Mouse (Mus musculus) MEL (cell line): ENCODE results near the gene Rybp. TPM values are rescaled to one million over a fixed set of nuclear protein-coding genes. Genes with fewer than 3 reads are reported as not detected.

Experiments used
- DNase-seq: peaks from one replicate; pipeline ENCODE4 v3.0.0; 2011; ENCODE audit warnings: low read depth, low spot score
- H3K27ac ChIP-seq: 2 replicates; pipeline ENCODE4 v1.5.1; 2012; ENCODE audit warnings: low read depth, mild to moderate bottlenecking, control low read depth, low read length, moderate library complexity; ENCODE audit not compliant: control insufficient read depth
- H3K27me3 ChIP-seq, 2 experiments: fragments of 150-350 bp in 1 of 2; sonication (generic) in 1 of 2; 2 replicates each; pipeline ENCODE4 v1.6.1; 2012; ENCODE audit warnings: low read length in 2 of 2, mild to moderate bottlenecking in 2 of 2, improper control_type of control experiment in 1 of 2, moderate library complexity in 1 of 2; ENCODE audit not compliant: insufficient read depth in 2 of 2, control insufficient read depth in 1 of 2
- H3K36me3 ChIP-seq, 2 experiments: 2 replicates each; pipeline ENCODE4 v1.6.1; 2012 to 2014; ENCODE audit warnings: low read length in 2 of 2, improper control_type of control experiment in 1 of 2, inconsistent platforms in 1 of 2, mild to moderate bottlenecking in 1 of 2; ENCODE audit not compliant: insufficient read depth in 2 of 2, control insufficient read depth in 1 of 2
- H3K4me1 ChIP-seq, 2 experiments: fragments of 150-350 bp in 1 of 2; sonication (generic) in 1 of 2; 2 replicates each; pipeline ENCODE4 v1.6.1; 2012; ENCODE audit warnings: low read length in 2 of 2, improper control_type of control experiment in 1 of 2, mild to moderate bottlenecking in 1 of 2; ENCODE audit not compliant: insufficient read depth in 2 of 2, control insufficient read depth in 1 of 2
- H3K4me3 ChIP-seq, 2 experiments: fragments of 150-350 bp in 1 of 2; sonication (generic) in 1 of 2; 2 replicates each; pipeline ENCODE4 v1.5.1; 2012; ENCODE audit warnings: low read depth in 2 of 2, low read length in 2 of 2, mild to moderate bottlenecking in 2 of 2, moderate library complexity in 2 of 2, control low read depth in 1 of 2, improper control_type of control experiment in 1 of 2; ENCODE audit not compliant: control insufficient read depth in 1 of 2, insufficient read depth in 1 of 2
- H3K79me2 ChIP-seq: 2 replicates; pipeline ENCODE4 v1.6.1; 2012; ENCODE audit warnings: mild to moderate bottlenecking, low read length, moderate library complexity; ENCODE audit not compliant: control insufficient read depth, poor library complexity, insufficient read depth
- H3K9ac ChIP-seq: 2 replicates; pipeline ENCODE4 v1.6.1; 2012; ENCODE audit warnings: low read depth, mild to moderate bottlenecking, control low read depth, low read length, moderate library complexity; ENCODE audit not compliant: control insufficient read depth, poor library complexity, severe bottlenecking
- H3K9me3 ChIP-seq: fragments of 150-350 bp; sonication (generic); replicated peaks from 2 replicates; pipeline ENCODE4 v1.6.1; 2012; ENCODE audit warnings: mild to moderate bottlenecking, low read length, improper control_type of control experiment, moderate library complexity; ENCODE audit not compliant: insufficient read depth
- CHD2 ChIP-seq: IDR thresholded peaks from 2 replicates; pipeline ENCODE4 v1.6.1; 2011; ENCODE audit warnings: low read length, improper control_type of control experiment
- CTCF ChIP-seq, 3 experiments: IDR thresholded peaks in 2 of 3; conservative IDR thresholded peaks in 1 of 3; 2 replicates each; pipeline ENCODE4 v1.5.1; 2011 to 2012; ENCODE audit warnings: low read length in 3 of 3, low read depth in 2 of 3, mild to moderate bottlenecking in 2 of 3, improper control_type of control experiment in 1 of 3, inconsistent platforms in 1 of 3, mixed read lengths in 1 of 3, moderate library complexity in 1 of 3; ENCODE audit not compliant: control insufficient read depth in 1 of 3, insufficient read depth in 1 of 3, poor library complexity in 1 of 3, severe bottlenecking in 1 of 3
- E2F4 ChIP-seq: IDR thresholded peaks from 2 replicates; pipeline ENCODE4 v1.6.1; 2011; ENCODE audit warnings: low read depth, low read length, improper control_type of control experiment, borderline replicate concordance
- ELF1 ChIP-seq: IDR thresholded peaks from 2 replicates; pipeline ENCODE4 v1.6.1; 2014; ENCODE audit warnings: low read depth, mild to moderate bottlenecking, inconsistent platforms, low read length, improper control_type of control experiment, moderate library complexity
- EP300 ChIP-seq, 2 experiments: IDR thresholded peaks; 2 replicates each; pipeline ENCODE4 v1.6.1; 2011; ENCODE audit warnings: improper control_type of control experiment in 2 of 2, low read length in 2 of 2, low read depth in 1 of 2, mild to moderate bottlenecking in 1 of 2
- ETS1 ChIP-seq: IDR thresholded peaks from 2 replicates; pipeline ENCODE4 v1.6.1; 2012; ENCODE audit warnings: low read depth, mild to moderate bottlenecking, inconsistent platforms, low read length, improper control_type of control experiment, moderate library complexity
- HCFC1 ChIP-seq: IDR thresholded peaks from 2 replicates; pipeline ENCODE4 v1.6.1; 2012; ENCODE audit warnings: low read depth, mild to moderate bottlenecking, inconsistent platforms, low read length, improper control_type of control experiment, moderate library complexity
- KAT2A ChIP-seq: conservative IDR thresholded peaks from 2 replicates; pipeline ENCODE4 v1.6.1; 2012; ENCODE audit warnings: low read depth, low read length, improper control_type of control experiment, inconsistent platforms
- MAFK ChIP-seq: IDR thresholded peaks from 2 replicates; pipeline ENCODE4 v1.6.1; 2011; ENCODE audit warnings: low read depth, mild to moderate bottlenecking, low read length, improper control_type of control experiment, borderline replicate concordance
- MAX ChIP-seq: IDR thresholded peaks from 2 replicates; pipeline ENCODE4 v1.6.1; 2011; ENCODE audit warnings: low read length, improper control_type of control experiment
- MXI1 ChIP-seq: IDR thresholded peaks from 2 replicates; pipeline ENCODE4 v1.6.1; 2011; ENCODE audit warnings: mild to moderate bottlenecking, low read depth, low read length, improper control_type of control experiment
- POLR2A ChIP-seq, 2 experiments: IDR thresholded peaks; 2 replicates each; pipeline ENCODE4 v1.6.1; 2011 to 2012; ENCODE audit warnings: low read length in 2 of 2, mild to moderate bottlenecking in 2 of 2, control low read depth in 1 of 2, improper control_type of control experiment in 1 of 2, low read depth in 1 of 2, moderate library complexity in 1 of 2; ENCODE audit not compliant: control insufficient read depth in 1 of 2, insufficient read depth in 1 of 2, poor library complexity in 1 of 2
- RAD21 ChIP-seq: IDR thresholded peaks from 2 replicates; pipeline ENCODE4 v1.6.1; 2011; ENCODE audit warnings: mild to moderate bottlenecking, low read depth, low read length, improper control_type of control experiment
- RCOR1 ChIP-seq: IDR thresholded peaks from 2 replicates; pipeline ENCODE4 v1.6.1; 2012; ENCODE audit warnings: low read depth, mild to moderate bottlenecking, inconsistent platforms, low read length, improper control_type of control experiment
- TBP ChIP-seq: IDR thresholded peaks from 2 replicates; pipeline ENCODE4 v1.8.0; 2011; ENCODE audit warnings: low read depth, low read length, improper control_type of control experiment
- UBTF ChIP-seq: IDR thresholded peaks from 2 replicates; pipeline ENCODE4 v1.6.1; 2012; ENCODE audit warnings: low read depth, mild to moderate bottlenecking, inconsistent platforms, low read length, improper control_type of control experiment, moderate library complexity, borderline replicate concordance; ENCODE audit not compliant: insufficient read depth
- USF2 ChIP-seq, 2 experiments: IDR thresholded peaks; 2 replicates each; pipeline ENCODE4 v1.6.1; 2011 to 2012; ENCODE audit warnings: improper control_type of control experiment in 2 of 2, low read length in 2 of 2, borderline replicate concordance in 1 of 2, inconsistent platforms in 1 of 2, low read depth in 1 of 2, mild to moderate bottlenecking in 1 of 2; ENCODE audit not compliant: insufficient read depth in 1 of 2
- ZC3H11A ChIP-seq: IDR thresholded peaks from 2 replicates; pipeline ENCODE4 v1.6.1; 2012; ENCODE audit warnings: low read depth, mild to moderate bottlenecking, inconsistent platforms, low read length, improper control_type of control experiment
- ZKSCAN1 ChIP-seq: IDR thresholded peaks from 2 replicates; pipeline ENCODE4 v1.6.1; 2012; ENCODE audit warnings: low read depth, mild to moderate bottlenecking, inconsistent platforms, low read length, improper control_type of control experiment, moderate library complexity
- ZMIZ1 ChIP-seq: IDR thresholded peaks from 2 replicates; pipeline ENCODE4 v1.6.1; 2012; ENCODE audit warnings: low read depth, mild to moderate bottlenecking, inconsistent platforms, low read length, improper control_type of control experiment, moderate library complexity
- ZNF384 ChIP-seq: IDR thresholded peaks from 2 replicates; pipeline ENCODE4 v1.6.1; 2012; ENCODE audit warnings: low read depth, mild to moderate bottlenecking, inconsistent platforms, low read length, improper control_type of control experiment
- polyA plus RNA-seq, 2 experiments: library from polyadenylated mRNA; stranded (reverse) in 1 of 2; unstranded in 1 of 2; fragments of >175 nt in 1 of 2; fragments of >200 nt in 1 of 2; gene quantifications; 2 replicates each; pipeline versions ENCODE4 v1.2.1 to v1.2.4; 2012; ENCODE audit warnings: low replicate concordance in 2 of 2, low read depth in 1 of 2; ENCODE audit not compliant: insufficient read length in 2 of 2, insufficient read depth in 1 of 2, missing spikeins in 1 of 2
- total RNA-seq: library from RNA; depleted of rRNA; stranded (reverse); fragments of 300-350 nt; gene quantifications from 2 replicates; pipeline ENCODE4 v1.2.3, GENCODE M21; 2012

Gene Rybp
- total and polyA plus RNA-seq, 3 experiments: 0.08 to 3.8 TPM; not detected in 1

DNA sequence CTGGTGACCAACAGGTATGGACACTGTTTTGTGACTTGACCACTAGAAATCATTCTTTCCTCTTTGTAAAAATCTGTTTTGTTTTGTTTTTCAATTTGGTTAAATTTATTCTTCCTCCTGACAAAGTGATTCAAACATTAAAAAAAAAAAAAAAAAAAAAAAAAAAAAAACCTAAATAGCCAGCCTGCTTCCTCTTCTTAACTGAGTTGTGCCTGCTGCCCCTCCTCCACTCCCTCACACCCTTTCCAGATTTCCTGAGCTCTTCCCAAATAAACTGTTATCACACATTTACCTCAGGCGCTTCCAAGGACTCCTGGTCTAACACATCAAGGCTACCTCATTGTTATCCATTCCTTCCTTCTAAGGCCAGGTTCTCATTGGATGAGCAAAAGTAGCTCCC lies 76.8 kb downstream of the Rybp start:
- no peak overlapping the region for H3K4me3 ChIP-seq
- no peak overlapping the region for H3K9ac ChIP-seq
- no peaks in the 10 kb centered on the region for H3K4me1 ChIP-seq
- TF ChIP-seq ZNF384: peak; percentile 91
- no peak for TF ChIP-seq KAT2A
- H3K9me3 ChIP-seq: no peaks in the 10 kb centered on the region
- no peaks in the 10 kb centered on the region for H3K27me3 ChIP-seq
- H3K36me3 ChIP-seq: no peaks in the 10 kb centered on the region
- no peaks in the 10 kb centered on the region for H3K79me2 ChIP-seq
- H3K27ac ChIP-seq: no peak overlapping the region
- DNase-seq: no peak

DNA sequence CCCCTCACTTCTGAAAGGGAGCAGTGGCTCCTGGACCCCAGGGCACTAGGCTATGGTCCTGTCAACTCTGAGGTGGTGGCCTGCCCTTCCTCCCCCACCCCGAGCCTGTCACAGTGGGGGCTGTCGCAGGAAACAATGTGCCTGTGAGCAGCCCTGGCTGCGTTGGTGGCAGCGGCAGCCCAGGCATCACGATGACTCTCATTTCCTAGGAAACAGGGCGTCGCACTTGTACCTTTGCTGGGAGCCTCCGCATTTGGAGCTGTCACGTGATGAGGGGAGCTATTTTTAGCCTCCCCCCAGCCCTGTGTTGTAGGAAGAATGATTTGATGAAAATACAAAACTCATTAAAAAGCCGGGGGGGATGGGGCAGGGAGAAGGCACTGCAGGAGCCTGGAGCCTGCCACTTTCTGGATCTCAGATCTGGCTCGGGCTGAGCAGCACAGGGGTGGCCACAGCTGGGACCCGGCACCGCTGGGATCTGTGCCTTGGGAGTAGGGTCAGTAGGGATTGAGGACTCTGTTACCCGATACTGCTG lies 80.5 kb downstream of the Rybp start:
- DNase-seq: no peak
- Histone ChIP-seq H3K4me1 (no peaks in the 10 kb centered on the region), H3K9me3 (no peaks in the 10 kb centered on the region), H3K4me3 (no peak overlapping the region), H3K36me3 (no peaks in the 10 kb centered on the region), H3K27ac (no peak overlapping the region), H3K79me2 (no peaks in the 10 kb centered on the region), H3K9ac (no peak overlapping the region), H3K27me3 (no peaks in the 10 kb centered on the region)
- TF ChIP-seq ZKSCAN1 (no peak), ETS1 (no peak), HCFC1 (no peak), TBP (no peak), USF2 (IDR thresholded peaks at IDR 0.05; ENCODE audit: borderline replicate concordance in 1 of 2, insufficient read depth in 1 of 2, low read depth in 1 of 2, low read length in 2 of 2) (no peak), ELF1 (no peak), MAX (no peak), ZMIZ1 (no peak), MAFK (no peak), ZC3H11A (no peak), RAD21 (no peak), CHD2 (no peak), RCOR1 (no peak), KAT2A (no peak), POLR2A (IDR thresholded peaks at IDR 0.05; ENCODE audit: control insufficient read depth in 1 of 2, insufficient read depth in 1 of 2, low read depth in 1 of 2, low read length in 2 of 2, poor library complexity in 1 of 2) (no peak), UBTF (no peak), MXI1 (no peak), EP300 (IDR thresholded peaks at IDR 0.05; ENCODE audit: low read depth in 1 of 2, low read length in 2 of 2) (no peak), CTCF (IDR thresholded peaks at IDR 0.05 in 2 of 3, conservative IDR thresholded peaks at IDR 0.05 in 1 of 3; ENCODE audit: control insufficient read depth in 1 of 3, insufficient read depth in 1 of 3, low read depth in 2 of 3, low read length in 3 of 3, poor library complexity in 1 of 3, severe bottlenecking in 1 of 3) (no peak), E2F4 (no peak)
